Mouse (Mus musculus) embryonic facial prominence, embryonic 15.5 days (tissue): ENCODE data around the gene Ntm. TPM values are rescaled to one million over a fixed set of nuclear protein-coding genes. Genes with fewer than 3 reads are reported as not detected.

Experiments used
- ATAC-seq: fragments of 200-750 bp; cut with Nextera tagmentation; 2 replicates; pipeline ENCODE4 v1.8.0; 2017; ENCODE audit warnings: low read depth, moderate TSS enrichment; ENCODE audit not compliant: insufficient number of reproducible peaks, low FRiP score, low TSS enrichment
- H3K27ac ChIP-seq: fragments of 300-500 bp; sonication (generic); replicated peaks from 2 replicates; pipeline ENCODE4 v1.5.1; 2015; ENCODE audit warnings: mild to moderate bottlenecking, inconsistent platforms
- H3K27me3 ChIP-seq: fragments of 300-500 bp; sonication (generic); 2 replicates; pipeline ENCODE4 v1.6.1; 2015; ENCODE audit warnings: inconsistent platforms
- H3K36me3 ChIP-seq: fragments of 300-500 bp; sonication (generic); 2 replicates; pipeline ENCODE4 v1.6.1; 2015; ENCODE audit warnings: mild to moderate bottlenecking, inconsistent platforms
- H3K4me1 ChIP-seq: fragments of 300-500 bp; sonication (generic); 2 replicates; pipeline ENCODE4 v1.6.1; 2015; ENCODE audit warnings: inconsistent platforms
- H3K4me2 ChIP-seq: fragments of 300-500 bp; sonication (generic); replicated peaks from 2 replicates; pipeline ENCODE4 v1.6.1; 2015; ENCODE audit warnings: mild to moderate bottlenecking, inconsistent platforms
- H3K4me3 ChIP-seq: fragments of 300-500 bp; sonication (generic); replicated peaks from 2 replicates; pipeline ENCODE4 v1.5.1; 2015; ENCODE audit warnings: mild to moderate bottlenecking, inconsistent platforms
- H3K9ac ChIP-seq: fragments of 300-500 bp; sonication (generic); 2 replicates; pipeline ENCODE4 v1.6.1; 2015; ENCODE audit warnings: inconsistent platforms
- H3K9me3 ChIP-seq: fragments of 300-500 bp; sonication (generic); replicated peaks from 2 replicates; pipeline ENCODE4 v1.6.1; 2016; ENCODE audit warnings: inconsistent platforms
- WGBS: fragments of 180-500 bp; shearing (Covaris S2); methylation state at CpG from one replicate; pipeline ENCODE4 v1.1.7; 2015; 5-methylcytosine and 5-hydroxymethylcytosine counted together
- polyA plus RNA-seq: library from polyadenylated mRNA; unstranded; fragments of >200 nt; fragmentation: Nextera tagmentation; extraction: Ambion mirVana; gene quantifications from 2 replicates; pipeline ENCODE4 v1.2.1, GENCODE M21; 2015

The Ntm gene
- polyA plus RNA-seq, 1 experiment from 2014 or later, result 23.8 TPM

DNA sequence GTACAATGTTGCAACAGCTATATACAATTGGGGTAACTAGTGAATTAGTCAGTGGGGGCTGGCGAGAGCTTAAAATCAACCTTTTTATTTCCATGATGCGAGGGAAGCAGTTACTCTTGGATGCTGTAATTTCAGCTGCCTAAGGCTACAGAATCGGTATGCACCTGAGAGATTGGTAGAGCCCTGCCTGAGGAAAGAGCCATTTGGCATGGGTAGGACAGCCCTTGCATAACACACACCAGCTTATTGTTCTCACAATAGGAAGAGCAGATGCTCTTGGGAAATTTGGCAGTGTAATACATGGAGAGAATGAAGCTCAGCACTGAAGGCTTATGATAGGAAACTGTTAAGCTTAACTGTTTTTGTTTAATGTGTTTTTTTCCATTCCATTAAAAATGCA is 621.6 kb downstream of the Ntm start:
- Histone ChIP-seq H3K4me1 (no peaks in the 10 kb centered on the region), H3K36me3 (no peaks in the 10 kb centered on the region), H3K27ac (no peak overlapping the region), H3K27me3 (no peaks in the 10 kb centered on the region), H3K9me3 (no peaks in the 10 kb centered on the region), H3K4me3 (no peak overlapping the region), H3K9ac (no peak overlapping the region), H3K4me2 (no peak overlapping the region)
- WGBS, result 86% methylated on average over 3 of the region's 3 CpGs
- no peak for ATAC-seq

DNA sequence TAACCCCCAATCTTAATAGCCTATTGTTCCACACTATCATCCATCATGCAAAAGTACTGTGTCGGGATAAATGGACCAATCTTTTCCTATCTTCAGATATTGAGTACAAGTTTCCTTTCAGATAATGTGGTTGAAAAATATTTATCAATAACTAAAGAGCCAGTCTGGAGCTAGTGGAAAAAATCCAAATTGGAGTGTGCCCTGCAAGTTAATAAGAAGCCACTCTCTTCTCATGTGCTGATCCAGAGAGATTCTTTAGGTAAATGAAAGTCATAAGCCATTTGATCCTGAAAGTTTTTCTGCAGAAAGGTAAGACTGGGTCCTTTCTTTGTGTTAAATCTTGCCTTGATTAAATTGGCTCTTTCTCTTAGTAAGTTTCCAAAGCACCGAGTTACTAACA is 627.3 kb downstream of the Ntm start:
- no peaks in the 10 kb centered on the region for H3K27me3 ChIP-seq
- no peaks in the 10 kb centered on the region for H3K4me1 ChIP-seq
- H3K4me2 ChIP-seq, result no peak overlapping the region
- WGBS, result 84% methylated on average over 2 of the region's 2 CpGs
- H3K4me3 ChIP-seq, result no peak overlapping the region
- H3K36me3 ChIP-seq, result no peaks in the 10 kb centered on the region
- H3K27ac ChIP-seq, result no peak overlapping the region
- no peak for ATAC-seq
- H3K9me3 ChIP-seq, result no peaks in the 10 kb centered on the region
- H3K9ac ChIP-seq, result no peak overlapping the region

- Histone ChIP-seq H3K4me2 (no peak overlapping the region), H3K4me3 (no peak overlapping the region)
- 16% methylated on average over 3 of the region's 3 CpGs for WGBS
Observed at GRCm38 (mm10) chr9:29332296-29333090, 630.4 kb downstream of the Ntm start.

GRCm38 (mm10) chr9:29330486-29330885 is 632.5 kb downstream of the Ntm start:
- Histone ChIP-seq H3K9me3 (no peaks in the 10 kb centered on the region), H3K4me3 (no peak overlapping the region), H3K4me2 (no peak overlapping the region), H3K4me1 (no peaks in the 10 kb centered on the region), H3K9ac (no peak overlapping the region), H3K27ac (no peak overlapping the region), H3K36me3 (no peaks in the 10 kb centered on the region), H3K27me3 (no peaks in the 10 kb centered on the region)
- ATAC-seq, result no peak
- 80% methylated on average over 3 of the region's 3 CpGs for WGBS

More at GRCm38 (mm10) chr9:29332296-29333090, 630.4 kb downstream of the Ntm start:
- Histone ChIP-seq H3K9ac (no peak overlapping the region), H3K9me3 (no peaks in the 10 kb centered on the region), H3K4me1 (no peaks in the 10 kb centered on the region), H3K36me3 (no peaks in the 10 kb centered on the region), H3K27me3 (no peaks in the 10 kb centered on the region), H3K27ac (no peak overlapping the region)
- no peak for ATAC-seq

- no peak overlapping the region for H3K9ac ChIP-seq
- WGBS, result 95% methylated on average over 3 of the region's 3 CpGs
- H3K27ac ChIP-seq, result no peak overlapping the region
- H3K9me3 ChIP-seq, result no peaks in the 10 kb centered on the region
- no peak overlapping the region for H3K4me3 ChIP-seq
- no peak for ATAC-seq
- no peaks in the 10 kb centered on the region for H3K27me3 ChIP-seq
- H3K4me2 ChIP-seq, result no peak overlapping the region
- no peaks in the 10 kb centered on the region for H3K36me3 ChIP-seq
- no peaks in the 10 kb centered on the region for H3K4me1 ChIP-seq
Observed at GRCm38 (mm10) chr9:29326283-29326682, 636.7 kb downstream of the Ntm start.

DNA sequence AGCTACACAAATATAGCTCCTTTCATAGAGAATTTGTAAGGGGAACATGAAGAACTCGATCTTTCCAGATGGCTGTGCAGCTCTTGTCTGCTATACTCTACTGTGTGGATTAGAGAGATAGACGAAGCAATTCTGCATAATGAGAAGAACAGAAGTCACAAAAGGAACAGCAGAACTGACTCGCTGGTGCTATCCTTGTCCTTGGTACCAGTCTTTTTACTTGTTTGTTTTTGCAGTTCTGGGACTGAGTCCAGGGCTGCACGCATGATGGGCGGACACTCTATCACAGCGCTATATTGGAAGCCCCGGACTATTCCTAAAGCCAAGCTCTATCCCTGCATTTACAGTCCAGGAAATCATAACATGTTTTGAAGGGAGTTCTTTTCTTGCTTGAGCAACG is 637.8 kb downstream of the Ntm start:
- Histone ChIP-seq H3K9me3 (no peaks in the 10 kb centered on the region), H3K4me3 (no peak overlapping the region), H3K9ac (no peak overlapping the region), H3K36me3 (no peaks in the 10 kb centered on the region), H3K4me2 (no peak overlapping the region), H3K4me1 (no peaks in the 10 kb centered on the region), H3K27ac (no peak overlapping the region), H3K27me3 (no peaks in the 10 kb centered on the region)
- ATAC-seq, result no peak
- 85% methylated on average over 8 of the region's 8 CpGs for WGBS

GRCm38 (mm10) chr9:29319197-29319596 is 643.7 kb downstream of the Ntm start:
- peaks cover 18% of the 10 kb centered on the region; the same call in 1 of the 2 replicates for H3K4me1 ChIP-seq
- H3K9me3 ChIP-seq, result no peaks in the 10 kb centered on the region
- H3K27me3 ChIP-seq, result no peaks in the 10 kb centered on the region; the same call in 1 of the 2 replicates
- no peaks in the 10 kb centered on the region for H3K36me3 ChIP-seq
- no peak overlapping the region for H3K4me3 ChIP-seq
- no peak overlapping the region for H3K4me2 ChIP-seq
- WGBS, result 70% methylated on average over 1 of the region's 1 CpGs
- no peak overlapping the region for H3K9ac ChIP-seq
- no peak overlapping the region for H3K27ac ChIP-seq
- no peak for ATAC-seq

- H3K27me3 ChIP-seq, result no peaks in the 10 kb centered on the region; the same call in 1 of the 2 replicates
- ATAC-seq, result no peak
Observed at GRCm38 (mm10) chr9:29318676-29319162, 644.2 kb downstream of the Ntm start.

DNA sequence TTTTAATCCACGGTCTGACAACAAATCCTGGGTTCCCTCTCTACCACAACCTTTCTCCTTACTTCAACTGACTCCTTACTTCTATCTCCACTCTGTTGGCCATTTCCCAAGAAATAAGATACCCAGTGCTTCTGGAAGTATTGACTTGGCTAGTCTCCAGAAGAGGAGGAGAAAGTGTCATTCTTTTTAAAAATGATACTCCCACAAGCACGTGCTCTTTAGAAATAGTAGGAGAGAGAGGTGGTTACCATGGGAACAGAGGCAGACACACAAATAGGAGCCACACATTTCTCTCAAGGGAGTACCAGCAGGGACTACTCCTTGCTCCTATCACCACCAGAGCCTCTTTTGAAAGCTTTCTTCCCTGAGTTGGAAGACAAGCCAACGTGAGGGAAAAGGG is 645.3 kb downstream of the Ntm start:
- WGBS, result 17% methylated on average over 3 of the region's 3 CpGs
- Histone ChIP-seq H3K36me3 (no peaks in the 10 kb centered on the region), H3K27me3 (no peaks in the 10 kb centered on the region; the same call in 1 of the 2 replicates), H3K4me2 (no peak overlapping the region), H3K4me1 (peaks cover 18% of the 10 kb centered on the region; the same call in 1 of the 2 replicates), H3K9ac (no peak overlapping the region), H3K9me3 (no peaks in the 10 kb centered on the region), H3K27ac (no peak overlapping the region), H3K4me3 (no peak overlapping the region)
- ATAC-seq, result peak; percentile 80

More at GRCm38 (mm10) chr9:29318676-29319162, 644.2 kb downstream of the Ntm start:
- Histone ChIP-seq H3K9ac (no peak overlapping the region), H3K36me3 (no peaks in the 10 kb centered on the region), H3K9me3 (no peaks in the 10 kb centered on the region), H3K4me2 (no peak overlapping the region), H3K4me1 (peaks cover 18% of the 10 kb centered on the region; the same call in 1 of the 2 replicates), H3K4me3 (no peak overlapping the region), H3K27ac (no peak overlapping the region)
- 57% methylated on average over 8 of the region's 8 CpGs for WGBS

- WGBS, result 42% methylated on average over 8 of the region's 8 CpGs
- no peaks in the 10 kb centered on the region for H3K9me3 ChIP-seq
- no peaks in the 10 kb centered on the region for H3K36me3 ChIP-seq
- H3K4me2 ChIP-seq, result no peak overlapping the region
- H3K27ac ChIP-seq, result no peak overlapping the region
- H3K9ac ChIP-seq, result no peak overlapping the region
- no peak overlapping the region for H3K4me3 ChIP-seq
- H3K27me3 ChIP-seq, result no peaks in the 10 kb centered on the region; the same call in 1 of the 2 replicates
- no peak for ATAC-seq
- H3K4me1 ChIP-seq, result peaks cover 18% of the 10 kb centered on the region; the same call in 1 of the 2 replicates
Observed at GRCm38 (mm10) chr9:29315842-29316241, 647.1 kb downstream of the Ntm start.

GRCm38 (mm10) chr9:29306961-29307360 is 656.0 kb downstream of the Ntm start:
- no peaks in the 10 kb centered on the region for H3K27me3 ChIP-seq
- H3K4me2 ChIP-seq, result no peak overlapping the region
- H3K27ac ChIP-seq, result no peak overlapping the region
- 10% methylated on average over 2 of the region's 2 CpGs for WGBS
- no peak for ATAC-seq
- no peaks in the 10 kb centered on the region for H3K36me3 ChIP-seq
- no peak overlapping the region for H3K4me3 ChIP-seq
- H3K4me1 ChIP-seq, result no peaks in the 10 kb centered on the region
- no peaks in the 10 kb centered on the region for H3K9me3 ChIP-seq
- no peak overlapping the region for H3K9ac ChIP-seq
